Mouse (Mus musculus) heart, embryonic 14.5 days (tissue): Measurements from ENCODE around the gene Carns1. TPM values are rescaled to one million over a fixed set of nuclear protein-coding genes. Genes with fewer than 3 reads are reported as not detected.
"Not testable (repeated sequence)": the region's sequence is repeated elsewhere in the genome, so short reads cannot be mapped to it uniquely, and the experiment has no call there.

Experiments used
- ATAC-seq: fragments of 200-750 bp; cut with Nextera tagmentation; 2 replicates; pipeline ENCODE4 v1.8.0; 2017; ENCODE audit warnings: low read depth, moderate TSS enrichment; ENCODE audit not compliant: insufficient number of reproducible peaks, insufficient read depth, low FRiP score
- H3K27ac ChIP-seq, 2 experiments: fragments of 200-500 bp in 1 of 2; fragments of 300-500 bp in 1 of 2; sonication (generic) in 1 of 2; replicated peaks in 1 of 2; 2 replicates each; pipeline ENCODE4 v1.5.1; 2012 to 2014; ENCODE audit warnings: low read depth in 2 of 2, low read length in 2 of 2, control low read depth in 1 of 2, mild to moderate bottlenecking in 1 of 2, mixed read lengths in 1 of 2; ENCODE audit not compliant: control insufficient read depth in 1 of 2, insufficient read depth in 1 of 2
- H3K27me3 ChIP-seq: fragments of 300-500 bp; sonication (generic); 2 replicates; pipeline ENCODE4 v1.6.1; 2014; ENCODE audit warnings: mild to moderate bottlenecking, low read length, control low read depth; ENCODE audit not compliant: control insufficient read depth, insufficient read depth
- H3K36me3 ChIP-seq: fragments of 300-500 bp; sonication (generic); 2 replicates; pipeline ENCODE4 v1.6.1; 2014; ENCODE audit warnings: mild to moderate bottlenecking, control low read depth, low read length, mixed read lengths; ENCODE audit not compliant: control insufficient read depth, insufficient read depth
- H3K4me1 ChIP-seq, 2 experiments: fragments of 200-500 bp in 1 of 2; fragments of 300-500 bp in 1 of 2; sonication (generic) in 1 of 2; 2 replicates each; pipeline ENCODE4 v1.6.1; 2012 to 2014; ENCODE audit warnings: low read length in 2 of 2, control low read depth in 1 of 2, mixed read lengths in 1 of 2; ENCODE audit not compliant: control insufficient read depth in 2 of 2, insufficient read depth in 2 of 2
- H3K4me2 ChIP-seq: fragments of 300-500 bp; sonication (generic); 2 replicates; pipeline ENCODE4 v1.6.1; 2014; ENCODE audit warnings: mild to moderate bottlenecking, low read length
- H3K4me3 ChIP-seq, 2 experiments: fragments of 200-500 bp in 1 of 2; fragments of 300-500 bp in 1 of 2; sonication (generic) in 1 of 2; 2 replicates each; pipeline ENCODE4 v1.5.1; 2012 to 2014; ENCODE audit warnings: low read length in 2 of 2, mild to moderate bottlenecking in 2 of 2, control low read depth in 1 of 2, low read depth in 1 of 2, moderate library complexity in 1 of 2; ENCODE audit not compliant: control insufficient read depth in 1 of 2, insufficient read depth in 1 of 2
- H3K9ac ChIP-seq: fragments of 300-500 bp; sonication (generic); 2 replicates; pipeline ENCODE4 v1.6.1; 2014; ENCODE audit warnings: mild to moderate bottlenecking, low read length
- H3K9me3 ChIP-seq: fragments of 300-500 bp; sonication (generic); 2 replicates; pipeline ENCODE4 v1.6.1; 2016; ENCODE audit warnings: low read length, control low read depth; ENCODE audit not compliant: control insufficient read depth
- WGBS: fragments of 180-500 bp; shearing (Covaris S2); extraction: QIAGEN DNeasy Blood & Tissue Kit; methylation state at CpG from one replicate; pipeline ENCODE4 v1.1.7; 2014; 5-methylcytosine and 5-hydroxymethylcytosine counted together
- polyA plus RNA-seq: library from polyadenylated mRNA; unstranded; fragments of >200 nt; fragmentation: Nextera tagmentation; extraction: Ambion mirVana; gene quantifications from 2 replicates; pipeline ENCODE4 v1.2.1, GENCODE M21; 2014

Gene Carns1
- polyA plus RNA-seq, 1 experiment from 2014 or later, result 6.5 TPM

GRCm38 (mm10) chr19:4139446-4139845, 35.8 kb downstream of the Carns1 start, which contains the start of gene Gpr152:
Gene Gpr152 (plus strand): TSS chr19:4139787.
- 74% methylated on average over 2 of the region's 2 CpGs for WGBS
- ATAC-seq, result no peak
- H3K27me3 ChIP-seq, result 0 out of 2 replicates have a peak, but pooled peaks cover 7% of the 10 kb centered on the region
- H3K9ac ChIP-seq, result no peak within 1 kb of the TSS
- no peak within 1 kb of the TSS for H3K27ac ChIP-seq
- no peak within 1 kb of the TSS for H3K4me2 ChIP-seq
- no peaks in the 10 kb centered on the region; a peak in 1 of 4 replicates for H3K4me1 ChIP-seq
- no peaks in the 10 kb centered on the region for H3K36me3 ChIP-seq
- H3K4me3 ChIP-seq, result no peak within 1 kb of the TSS
- no peaks in the 10 kb centered on the region for H3K9me3 ChIP-seq

GRCm38 (mm10) chr19:4137913-4138312, 37.4 kb downstream of the Carns1 start:
- Histone ChIP-seq H3K4me3 (no peak overlapping the region), H3K4me2 (no peak overlapping the region), H3K4me1 (no peaks in the 10 kb centered on the region; a peak in 1 of 4 replicates), H3K27ac (no peak overlapping the region), H3K36me3 (peaks cover 5% of the 10 kb centered on the region), H3K9me3 (no peaks in the 10 kb centered on the region), H3K27me3 (0 out of 2 replicates have a peak, but pooled peaks cover 7% of the 10 kb centered on the region), H3K9ac (no peak overlapping the region)
- ATAC-seq, result no peak
- WGBS, result 87% methylated on average over 5 of the region's 5 CpGs

- whole genome bisulfite sequencing, result 81% methylated on average over 5 of the region's 5 CpGs
Measured at GRCm38 (mm10) chr19:4136463-4136862, 38.8 kb downstream of the Carns1 start.

GRCm38 (mm10) chr19:4135963-4136345, 39.3 kb downstream of the Carns1 start:
- not testable (repeated sequence) for H3K27ac ChIP-seq, H3K9me3 ChIP-seq, H3K27me3 ChIP-seq, ATAC-seq, H3K4me2 ChIP-seq, H3K4me1 ChIP-seq, H3K4me3 ChIP-seq, H3K9ac ChIP-seq
- H3K36me3 ChIP-seq, result peaks cover 25% of the 10 kb centered on the region
- WGBS, result 14% methylated on average over 7 of the region's 8 CpGs

More at GRCm38 (mm10) chr19:4136463-4136862, 38.8 kb downstream of the Carns1 start:
- no peak overlapping the region for H3K4me3 ChIP-seq
- ATAC-seq, result no peak
- 0 out of 2 replicates have a peak, but pooled peaks cover 7% of the 10 kb centered on the region for H3K27me3 ChIP-seq
- no peaks in the 10 kb centered on the region; a peak in 1 of 4 replicates for H3K4me1 ChIP-seq
- H3K27ac ChIP-seq, result no peak overlapping the region
- H3K9me3 ChIP-seq, result no peaks in the 10 kb centered on the region
- H3K36me3 ChIP-seq, result peaks cover 20% of the 10 kb centered on the region
- no peak overlapping the region for H3K9ac ChIP-seq
- no peak overlapping the region for H3K4me2 ChIP-seq

GRCm38 (mm10) chr19:4135229-4135962, 39.9 kb downstream of the Carns1 start:
- not testable (repeated sequence) for H3K27me3 ChIP-seq, H3K4me3 ChIP-seq, H3K9me3 ChIP-seq, H3K27ac ChIP-seq, H3K4me2 ChIP-seq, ATAC-seq, H3K4me1 ChIP-seq, H3K9ac ChIP-seq
- peaks cover 29% of the 10 kb centered on the region for H3K36me3 ChIP-seq
- 79% methylated on average over 6 of the region's 6 CpGs for WGBS

- H3K4me2 ChIP-seq, result no peak overlapping the region
- H3K4me1 ChIP-seq, result peaks cover 8 to 9% of the 10 kb centered on the region in 2 experiments; a peak in 3 of 4 replicates
- H3K27me3 ChIP-seq, result 0 out of 2 replicates have a peak, but pooled peaks cover 7% of the 10 kb centered on the region
- H3K4me3 ChIP-seq, result no peak overlapping the region
- no peak for ATAC-seq
- WGBS, result 82% methylated on average over 4 of the region's 4 CpGs
- H3K9me3 ChIP-seq, result no peaks in the 10 kb centered on the region
- H3K9ac ChIP-seq, result no peak overlapping the region
- H3K36me3 ChIP-seq, result peaks cover 38% of the 10 kb centered on the region
- H3K27ac ChIP-seq, result no peak overlapping the region
Measured at GRCm38 (mm10) chr19:4134354-4134753, 40.9 kb downstream of the Carns1 start.

GRCm38 (mm10) chr19:4131768-4132167, 43.5 kb downstream of the Carns1 start:
- peaks cover 10 to 14% of the 10 kb centered on the region in 2 experiments for H3K4me1 ChIP-seq
- H3K9ac ChIP-seq, result no peak overlapping the region
- H3K4me2 ChIP-seq, result no peak overlapping the region
- no peaks in the 10 kb centered on the region for H3K9me3 ChIP-seq
- H3K27me3 ChIP-seq, result no peaks in the 10 kb centered on the region
- ATAC-seq, result no peak
- H3K4me3 ChIP-seq, result no peak overlapping the region
- 81% methylated on average over 2 of the region's 2 CpGs for WGBS
- peaks cover 55% of the 10 kb centered on the region for H3K36me3 ChIP-seq
- no peak overlapping the region for H3K27ac ChIP-seq
